Mouse (Mus musculus) spleen, adult 2 months (tissue): ENCODE results near the gene Speer4f1. TPM values are rescaled to one million over a fixed set of nuclear protein-coding genes. Genes with fewer than 3 reads are reported as not detected.

Source experiments
- DNase-seq, 2 experiments: peaks; one replicate each; pipeline versions ENCODE4 v3.0.0 to v3.0.0-alpha.2; 2012 to 2021; ENCODE audit warnings: low spot score in 2 of 2, low read depth in 1 of 2
- H3K27ac ChIP-seq: fragments of 200-500 bp; 2 replicates; pipeline ENCODE4 v1.5.1; 2012; ENCODE audit warnings: low read length, inconsistent platforms; ENCODE audit not compliant: insufficient read depth
- H3K27me3 ChIP-seq: fragments of 200-500 bp; 2 replicates; pipeline ENCODE4 v1.6.1; 2012; ENCODE audit warnings: mild to moderate bottlenecking, moderate library complexity, low read length, inconsistent platforms; ENCODE audit not compliant: control insufficient read depth, insufficient read depth
- H3K36me3 ChIP-seq: fragments of 200-500 bp; 2 replicates; pipeline ENCODE4 v1.6.1; 2012; ENCODE audit warnings: mild to moderate bottlenecking, low read length, inconsistent platforms; ENCODE audit not compliant: control insufficient read depth, insufficient read depth
- H3K4me1 ChIP-seq: fragments of 200-500 bp; 2 replicates; pipeline ENCODE4 v1.6.1; 2011; ENCODE audit warnings: inconsistent platforms; ENCODE audit not compliant: control insufficient read depth, insufficient read depth, insufficient read length
- H3K4me3 ChIP-seq: fragments of 200-500 bp; 2 replicates; pipeline ENCODE4 v1.5.1; 2011; ENCODE audit warnings: mild to moderate bottlenecking, inconsistent platforms; ENCODE audit not compliant: insufficient read depth, insufficient read length; ENCODE audit errors: extremely low read depth
- CTCF ChIP-seq: fragments of 200-500 bp; IDR thresholded peaks from 2 replicates; pipeline ENCODE4 v1.5.1; 2011; ENCODE audit warnings: mild to moderate bottlenecking, inconsistent platforms; ENCODE audit not compliant: insufficient read depth, insufficient read length, insufficient replicate concordance; ENCODE audit errors: extremely low read depth
- POLR2A ChIP-seq: fragments of 200-500 bp; IDR thresholded peaks from 2 replicates; pipeline ENCODE4 v1.6.1; 2011; ENCODE audit warnings: low read depth, low read length, inconsistent platforms
- WGBS: fragments of 180-500 bp; shearing (Covaris S2); methylation state at CpG from one replicate; pipeline ENCODE4 v1.1.7; 2018; 5-methylcytosine and 5-hydroxymethylcytosine counted together
- polyA plus RNA-seq: library from polyadenylated mRNA; depleted of rRNA; stranded (reverse); fragments of >200 nt; gene quantifications from 2 replicates; pipeline ENCODE4 v1.2.3, GENCODE M21; 2012; rRNA removed

Gene Speer4f1
- polyA plus RNA-seq, 1 experiment = not detected

DNA sequence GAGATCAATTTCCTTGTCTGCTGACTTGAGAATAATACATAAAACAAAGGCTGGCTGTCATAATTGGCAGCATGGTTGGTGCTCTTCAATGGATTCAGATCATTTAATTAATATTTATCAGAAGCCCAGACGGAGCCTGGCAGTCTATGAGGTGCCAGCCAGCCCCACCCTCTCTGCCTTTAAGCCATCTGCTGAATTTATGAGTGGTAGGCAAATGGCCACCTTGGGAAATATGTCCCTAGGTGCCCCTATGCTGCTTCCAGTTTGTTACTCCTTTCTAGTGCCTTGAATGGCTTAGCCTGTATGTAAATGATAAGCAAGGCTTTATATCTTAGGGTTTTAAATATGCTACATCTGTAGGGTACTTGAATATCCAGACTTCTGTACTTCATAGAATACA, 25.0 kb downstream of the Speer4f1 start:
- Histone ChIP-seq H3K36me3 (no peaks in the 10 kb centered on the region), H3K27ac (no peak overlapping the region), H3K27me3 (no peaks in the 10 kb centered on the region), H3K4me1 (no peaks in the 10 kb centered on the region), H3K4me3 (no peak overlapping the region)
- TF ChIP-seq POLR2A (no peak), CTCF (no peak)
- WGBS = 86% methylated on average over 1 of the region's 1 CpGs
- DNase-seq = no peak

DNA sequence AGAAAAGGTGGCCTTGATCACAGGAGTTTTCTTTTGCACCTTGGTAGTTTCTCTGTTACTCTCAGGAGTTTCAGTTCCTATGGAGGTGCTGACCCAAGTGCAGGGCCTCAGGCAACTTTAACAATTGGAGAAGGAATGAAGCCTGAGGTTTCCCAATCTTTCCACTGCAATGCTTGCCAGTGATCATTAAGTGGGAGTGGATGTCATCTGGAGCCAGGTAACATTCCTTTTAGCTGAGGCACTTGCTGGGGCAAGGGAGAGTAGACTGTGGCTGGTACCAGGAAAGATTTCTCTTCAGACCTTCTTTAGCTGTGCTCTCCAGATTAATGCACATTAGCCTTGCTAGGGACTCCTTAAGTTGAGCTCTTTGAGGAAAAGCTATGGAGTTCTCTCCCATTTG, 29.6 kb downstream of the Speer4f1 start:
- Histone ChIP-seq H3K27me3 (no peaks in the 10 kb centered on the region), H3K27ac (no peak overlapping the region), H3K4me1 (no peaks in the 10 kb centered on the region), H3K4me3 (no peak overlapping the region), H3K36me3 (no peaks in the 10 kb centered on the region)
- TF ChIP-seq POLR2A (no peak), CTCF (no peak)
- no peak for DNase-seq

DNA sequence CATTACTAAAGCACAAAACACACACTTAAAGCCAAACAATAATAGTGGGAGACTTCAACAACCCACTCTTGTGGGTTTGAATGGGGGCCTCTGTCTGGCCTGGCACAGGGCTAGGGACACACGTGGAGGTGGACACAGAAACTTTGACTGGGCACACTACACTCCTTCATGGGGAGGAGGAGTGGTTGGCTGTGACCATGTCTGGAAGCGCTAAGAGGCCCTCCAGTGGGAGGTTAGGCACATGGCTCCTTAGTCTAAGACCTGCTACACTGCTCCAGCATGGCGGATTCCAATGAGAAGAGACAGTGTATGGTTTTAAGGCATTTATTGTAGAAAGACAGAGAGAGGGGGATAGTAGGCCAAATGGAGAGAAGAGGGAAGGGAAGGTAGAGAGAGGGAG, 32.1 kb downstream of the Speer4f1 start:
- Histone ChIP-seq H3K4me3 (no peak overlapping the region), H3K27me3 (no peaks in the 10 kb centered on the region), H3K36me3 (no peaks in the 10 kb centered on the region), H3K27ac (no peak overlapping the region), H3K4me1 (no peaks in the 10 kb centered on the region)
- no peak for DNase-seq
- WGBS = 83% methylated on average over 3 of the region's 3 CpGs
- no peak for TF ChIP-seq POLR2A
- no peak for TF ChIP-seq CTCF

Other genes with a start within 250 kb of the Speer4f1 start
- gene Speer4f2, start 102.9 kb upstream of the Speer4f1 start, polyA plus RNA-seq = not detected in 2 replicates
- 0.35 and 0.38 TPM in 2 replicates for gene Sema3c, start 98.2 kb downstream of the Speer4f1 start, polyA plus RNA-seq